In the genomic region with DNA sequence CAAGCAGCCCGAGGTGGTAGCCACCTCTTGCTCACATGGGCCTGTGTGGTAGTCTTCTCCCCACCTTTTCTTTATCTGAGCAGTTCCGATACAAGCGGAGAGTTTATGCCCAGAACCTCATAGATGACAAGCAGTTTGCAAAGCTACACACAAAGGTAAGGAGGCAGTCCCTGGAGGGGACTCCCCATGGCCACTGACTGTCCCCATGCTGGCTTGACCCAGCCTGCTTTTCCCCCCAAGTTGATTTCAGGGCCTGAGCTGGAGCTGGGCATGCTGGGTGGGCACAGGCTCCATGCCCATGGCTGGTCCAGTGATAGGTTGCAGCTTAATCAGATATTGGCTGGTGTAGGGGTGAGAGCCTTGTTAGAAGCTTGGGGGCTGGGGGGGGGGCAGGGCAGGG, we compare ENCODE assay signal across 15 mouse cellular contexts. TPM values are rescaled to one million over a fixed set of nuclear protein-coding genes. Genes with fewer than 3 reads are reported as not detected.
A peak's percentile ranks its signal among the peaks of the same experiment; 100 is the strongest.
DNase-seq lines count a peak whose midpoint lies in the region; ATAC-seq and TF ChIP-seq lines count a peak whose summit lies in the region.
"Had no signal": no experiment of that assay in that cellular context is flagged by ENCODE, and none has a peak within 500 bp of the region (broad histone marks: within the 10 kb centered on the region; RNA-seq: fewer than 3 reads in every experiment).

No protein-coding gene starts in this region.

- peaks cover 2% of the 10 kb centered on the region; the same call in 1 of the 2 replicates for H3K79me2 ChIP-seq in heart, adult 2 months (replicated peaks; ENCODE audit: control insufficient read depth, insufficient read depth, low read length)

- TF ChIP-seq POLR2A in heart, adult 2 months (IDR thresholded peaks at IDR 0.05; ENCODE audit: insufficient read depth, low read depth, low read length) = no peak
- TF ChIP-seq POLR2A in kidney, adult 2 months (IDR thresholded peaks at IDR 0.05; ENCODE audit: low read depth, low read length) = no peak

- 73% methylated on average over 3 of the region's 3 CpGs for WGBS in heart, adult 2 months
- WGBS in kidney, embryonic 14.5 days = 85% methylated on average over 3 of the region's 3 CpGs
- WGBS in kidney, adult 2 months = 86% methylated on average over 3 of the region's 3 CpGs
- WGBS in midbrain, embryonic 12.5 days = 85% methylated on average over 3 of the region's 3 CpGs
- 88% methylated on average over 3 of the region's 3 CpGs for WGBS in midbrain, embryonic 11.5 days
- 91% methylated on average over 3 of the region's 3 CpGs for WGBS in neural tube, embryonic 13.5 days

- no peak for ATAC-seq in kidney, embryonic 14.5 days (ENCODE audit: low FRiP score, low TSS enrichment)
- ATAC-seq in midbrain, embryonic 12.5 days (ENCODE audit: low FRiP score, low read depth) = no peak
- ATAC-seq in midbrain, embryonic 11.5 days (ENCODE audit: low FRiP score) = no peak
- ATAC-seq in neural tube, embryonic 13.5 days (ENCODE audit: low read depth) = no peak
- ATAC-seq: forebrain, embryonic 14.5 days had no signal

- H3K9me3 ChIP-seq in kidney, embryonic 14.5 days (ENCODE audit: control insufficient read depth, low read length) = no peaks in the 10 kb centered on the region
- H3K9me3 ChIP-seq in midbrain, embryonic 12.5 days = no peaks in the 10 kb centered on the region
- H3K9me3 ChIP-seq in midbrain, embryonic 11.5 days (ENCODE audit: control insufficient read depth, low read length) = no peaks in the 10 kb centered on the region
- no peaks in the 10 kb centered on the region for H3K9me3 ChIP-seq in neural tube, embryonic 13.5 days

- TF ChIP-seq EP300 in heart, adult 2 months (IDR thresholded peaks at IDR 0.05; ENCODE audit: insufficient read depth, low read depth, low read length) = no peak

- DNase-seq in heart, adult 2 months = no peak
- DNase-seq in heart, postnatal 4 days = no peak
- DNase-seq in kidney, adult 2 months = no peak
- DNase-seq in midbrain, embryonic 11.5 days (ENCODE audit: low spot score, missing footprints) = no peak
- DNase-seq in thymus, postnatal 36 days = no peak
- DNase-seq: adrenal gland, postnatal 25 days; cerebellum, postnatal 36 days; gastrocnemius, postnatal 14 days; right cerebral cortex, postnatal 25 days; thymus, postnatal 14 days had no signal

- no peak overlapping the region for H3K4me2 ChIP-seq in kidney, embryonic 14.5 days (replicated peaks; ENCODE audit: low read depth, low read length)
- H3K4me2 ChIP-seq in midbrain, embryonic 12.5 days (replicated peaks) = peak overlapping the region; percentile 81; the same call in 1 of the 2 replicates
- no peak overlapping the region for H3K4me2 ChIP-seq in midbrain, embryonic 11.5 days
- H3K4me2 ChIP-seq in neural tube, embryonic 13.5 days = peak overlapping the region; percentile 93; the same call in 1 of the 2 replicates

- peak overlapping the region; percentile 16; the same call in 1 of the 2 replicates for H3K4me3 ChIP-seq in heart, adult 2 months
- 0 out of 2 replicates have a peak overlapping the region, but pooled peaks have one; percentile 55 for H3K4me3 ChIP-seq in kidney, embryonic 14.5 days (ENCODE audit: low read length)
- H3K4me3 ChIP-seq in kidney, adult 2 months (ENCODE audit: insufficient read depth, low read depth, low read length) = no peak overlapping the region
- H3K4me3 ChIP-seq in midbrain, embryonic 12.5 days = no peak overlapping the region
- no peak overlapping the region for H3K4me3 ChIP-seq in midbrain, embryonic 11.5 days (ENCODE audit: low read depth, low read length)
- 0 out of 2 replicates have a peak overlapping the region, but pooled peaks have one; percentile 73 for H3K4me3 ChIP-seq in neural tube, embryonic 13.5 days

- H3K9ac ChIP-seq in heart, adult 2 months (ENCODE audit: low read depth, low read length) = 0 out of 2 replicates have a peak overlapping the region, but pooled peaks have one; percentile 9
- no peak overlapping the region for H3K9ac ChIP-seq in kidney, embryonic 14.5 days (ENCODE audit: low read depth, low read length)
- no peak overlapping the region for H3K9ac ChIP-seq in midbrain, embryonic 12.5 days (replicated peaks)
- no peak overlapping the region for H3K9ac ChIP-seq in midbrain, embryonic 11.5 days (ENCODE audit: low read length)
- H3K9ac ChIP-seq in neural tube, embryonic 13.5 days = no peak overlapping the region
- H3K9ac ChIP-seq: liver, embryonic 14.5 days had no signal

- peaks cover 17% of the 10 kb centered on the region for H3K4me1 ChIP-seq in heart, adult 2 months (ENCODE audit: control insufficient read depth, insufficient read depth, low read length)
- peaks cover 16% of the 10 kb centered on the region; the same call in 1 of the 2 replicates for H3K4me1 ChIP-seq in kidney, embryonic 14.5 days (ENCODE audit: control insufficient read depth, insufficient read depth, low read length)
- H3K4me1 ChIP-seq in kidney, adult 2 months (ENCODE audit: control insufficient read depth, insufficient read depth, low read length) = no peaks in the 10 kb centered on the region
- peaks cover 20% of the 10 kb centered on the region for H3K4me1 ChIP-seq in midbrain, embryonic 12.5 days
- peaks cover 13% of the 10 kb centered on the region for H3K4me1 ChIP-seq in midbrain, embryonic 11.5 days (ENCODE audit: control insufficient read depth, insufficient read depth, low read length)
- peaks cover 36% of the 10 kb centered on the region for H3K4me1 ChIP-seq in neural tube, embryonic 13.5 days (replicated peaks)

- peaks cover 4% of the 10 kb centered on the region; the same call in 1 of the 2 replicates for H3K36me3 ChIP-seq in heart, adult 2 months (ENCODE audit: control insufficient read depth, insufficient read depth, low read length)
- no peaks in the 10 kb centered on the region; the same call in 1 of the 2 replicates for H3K36me3 ChIP-seq in kidney, embryonic 14.5 days (ENCODE audit: control insufficient read depth, insufficient read depth, low read length)
- no peaks in the 10 kb centered on the region for H3K36me3 ChIP-seq in kidney, adult 2 months (ENCODE audit: control insufficient read depth, insufficient read depth, low read length)
- H3K36me3 ChIP-seq in midbrain, embryonic 12.5 days = peaks cover 15% of the 10 kb centered on the region
- no peaks in the 10 kb centered on the region for H3K36me3 ChIP-seq in midbrain, embryonic 11.5 days (ENCODE audit: control insufficient read depth, insufficient read depth, low read length)
- peaks cover 36% of the 10 kb centered on the region for H3K36me3 ChIP-seq in neural tube, embryonic 13.5 days

- intact Hi-C loops in heart, adult 2 months (cut with DNase I) = loop anchor here (2.0 kb wide), 1 partner anchor 19 kb away; no protein-coding TSS in a partner anchor

- no peak for TF ChIP-seq CTCF in heart, adult 2 months (IDR thresholded peaks at IDR 0.05)
- TF ChIP-seq CTCF in kidney, adult 2 months (conservative IDR thresholded peaks at IDR 0.05; ENCODE audit: insufficient read depth, insufficient read length, low read depth, low read length) = no peak

- no peak overlapping the region for H3K27ac ChIP-seq in heart, adult 2 months
- H3K27ac ChIP-seq in kidney, embryonic 14.5 days (ENCODE audit: low read depth, low read length) = no peak overlapping the region
- H3K27ac ChIP-seq in kidney, adult 2 months (ENCODE audit: insufficient read depth, low read depth, low read length) = no peak overlapping the region
- H3K27ac ChIP-seq in midbrain, embryonic 12.5 days (replicated peaks) = no peak overlapping the region
- H3K27ac ChIP-seq in midbrain, embryonic 11.5 days (ENCODE audit: low read depth, low read length) = no peak overlapping the region
- H3K27ac ChIP-seq in neural tube, embryonic 13.5 days (replicated peaks) = no peak overlapping the region
- H3K27ac ChIP-seq: liver, embryonic 14.5 days had no signal

- H3K27me3 ChIP-seq in heart, adult 2 months (ENCODE audit: control insufficient read depth, insufficient read depth, low read length) = peaks cover 3% of the 10 kb centered on the region; the same call in 1 of the 2 replicates
- peaks cover 36% of the 10 kb centered on the region for H3K27me3 ChIP-seq in kidney, embryonic 14.5 days (ENCODE audit: control insufficient read depth, insufficient read depth, low read length)
- H3K27me3 ChIP-seq in kidney, adult 2 months (replicated peaks; ENCODE audit: control insufficient read depth, insufficient read depth, low read length) = no peaks in the 10 kb centered on the region; the same call in none of the 2 replicates
- H3K27me3 ChIP-seq in midbrain, embryonic 12.5 days = peaks cover 56% of the 10 kb centered on the region
- peaks cover 19% of the 10 kb centered on the region for H3K27me3 ChIP-seq in midbrain, embryonic 11.5 days (ENCODE audit: control insufficient read depth, insufficient read depth, low read length)
- H3K27me3 ChIP-seq in neural tube, embryonic 13.5 days = peaks cover 29% of the 10 kb centered on the region

RNA-seq across cellular contexts. Expression of gene Shank3, which starts 1.9 kb away (rescaled TPM):
- total RNA-seq in heart, adult 2 months (2021) = 10 to 100 TPM; 44.3 to 52.2 TPM
- polyA plus RNA-seq in heart, adult 2 months (2012; rRNA removed) = 29.6 and 31.0 TPM in 2 replicates
- total RNA-seq in heart, postnatal 4 days (2021) = 10 to 100 TPM; 70.0 to 73.7 TPM
- polyA plus RNA-seq in kidney, embryonic 14.5 days (2014; fragmentation: Nextera tagmentation; extraction: Ambion mirVana) = 2.5 and 3.0 TPM in 2 replicates
- 18.0 and 19.5 TPM in 2 replicates for polyA plus RNA-seq in kidney, adult 2 months (2012; rRNA removed)
- polyA plus RNA-seq in midbrain, embryonic 12.5 days (2016; fragmentation: Nextera tagmentation; extraction: Ambion mirVana) = 6.9 and 8.0 TPM in 2 replicates
- 2.2 TPM in 2 replicates for polyA plus RNA-seq in midbrain, embryonic 11.5 days (2014; fragmentation: Nextera tagmentation; extraction: Ambion mirVana)
- polyA plus RNA-seq in neural tube, embryonic 13.5 days (2015; fragmentation: Nextera tagmentation; extraction: Ambion mirVana) = 6.5 and 8.0 TPM in 2 replicates

RNA-seq across cellular contexts. Expression of gene Arsa, which starts 24.1 kb away (rescaled TPM):
- 10 to 100 TPM; 11.1 to 13.5 TPM for total RNA-seq in heart, adult 2 months (2021)
- 19.5 and 22.1 TPM in 2 replicates for polyA plus RNA-seq in heart, adult 2 months (2012; rRNA removed)
- total RNA-seq in heart, postnatal 4 days (2021) = 10 to 100 TPM; 12.0 to 14.6 TPM
- 11.1 and 12.1 TPM in 2 replicates for polyA plus RNA-seq in kidney, embryonic 14.5 days (2014; fragmentation: Nextera tagmentation; extraction: Ambion mirVana)
- polyA plus RNA-seq in kidney, adult 2 months (2012; rRNA removed) = 26.0 and 30.0 TPM in 2 replicates
- polyA plus RNA-seq in midbrain, embryonic 12.5 days (2016; fragmentation: Nextera tagmentation; extraction: Ambion mirVana) = 13.7 and 14.1 TPM in 2 replicates
- 7.4 and 9.4 TPM in 2 replicates for polyA plus RNA-seq in midbrain, embryonic 11.5 days (2014; fragmentation: Nextera tagmentation; extraction: Ambion mirVana)
- 18.4 and 19.1 TPM in 2 replicates for polyA plus RNA-seq in neural tube, embryonic 13.5 days (2015; fragmentation: Nextera tagmentation; extraction: Ambion mirVana)

RNA-seq across cellular contexts. Expression of gene Mapk8ip2, which starts 47.6 kb away (rescaled TPM):
- total RNA-seq in heart, adult 2 months (2021) = under 1 TPM in 1 of 2 experiments, not detected in 1; 0.16 TPM
- 0.18 and 0.29 TPM in 2 replicates for polyA plus RNA-seq in heart, adult 2 months (2012; rRNA removed)
- under 1 TPM; 0.10 to 0.34 TPM for total RNA-seq in heart, postnatal 4 days (2021)
- 0.34 and 0.37 TPM in 2 replicates for polyA plus RNA-seq in kidney, embryonic 14.5 days (2014; fragmentation: Nextera tagmentation; extraction: Ambion mirVana)
- 0.29 and 0.59 TPM in 2 replicates for polyA plus RNA-seq in kidney, adult 2 months (2012; rRNA removed)
- polyA plus RNA-seq in midbrain, embryonic 12.5 days (2016; fragmentation: Nextera tagmentation; extraction: Ambion mirVana) = 54.9 and 58.7 TPM in 2 replicates
- 23.6 TPM in 2 replicates for polyA plus RNA-seq in midbrain, embryonic 11.5 days (2014; fragmentation: Nextera tagmentation; extraction: Ambion mirVana)
- 77.3 and 78.0 TPM in 2 replicates for polyA plus RNA-seq in neural tube, embryonic 13.5 days (2015; fragmentation: Nextera tagmentation; extraction: Ambion mirVana)

Comparison
In these comparisons a context has a peak if more than half of its experiments do, and no peak if none do; other contexts are left out.
1. H3K4me3 ChIP-seq: peak in heart, adult 2 months (single experiment), kidney, embryonic 14.5 days (single experiment) and neural tube, embryonic 13.5 days (single experiment); none in kidney, adult 2 months (single experiment), midbrain, embryonic 12.5 days (single experiment) and midbrain, embryonic 11.5 days (single experiment).
2. H3K4me2 ChIP-seq: peak in midbrain, embryonic 12.5 days (single experiment) and neural tube, embryonic 13.5 days (single experiment); none in kidney, embryonic 14.5 days (single experiment) and midbrain, embryonic 11.5 days (single experiment).
3. RNA of gene Mapk8ip2, which starts 47.6 kb away (polyA plus RNA-seq): 77.3 to 78.0 TPM in neural tube, embryonic 13.5 days, 54.9 to 58.7 TPM in midbrain, embryonic 12.5 days and 23.6 TPM in midbrain, embryonic 11.5 days; 0.29 to 0.59 TPM in kidney, adult 2 months, 0.34 to 0.37 TPM in kidney, embryonic 14.5 days and 0.18 to 0.29 TPM in heart, adult 2 months; every median in the first group is over 10 times any median in the second.